Mouse (Mus musculus) myocyte (in vitro differentiated cells): ENCODE data around the gene Carnmt1. TPM values are rescaled to one million over a fixed set of nuclear protein-coding genes. Genes with fewer than 3 reads are reported as not detected.
A peak's percentile ranks its signal among the peaks of the same experiment; 100 is the strongest.

Source experiments
- H3K27me3 ChIP-seq: one replicate; pipeline ENCODE4 v1.6.1; 2011; ENCODE audit not compliant: control insufficient read depth, insufficient read depth, insufficient read length
- H3K36me3 ChIP-seq: one replicate; pipeline ENCODE4 v1.6.1; 2011; ENCODE audit not compliant: control insufficient read depth, insufficient read depth
- H3K4me2 ChIP-seq: one replicate; pipeline ENCODE4 v1.6.1; 2011; ENCODE audit warnings: low read depth, control low read depth
- H3K4me3 ChIP-seq: one replicate; pipeline ENCODE4 v1.5.1; 2011; ENCODE audit warnings: mild to moderate bottlenecking, control low read depth, moderate library complexity
- H3K79me2 ChIP-seq: one replicate; pipeline ENCODE4 v1.6.1; 2011; ENCODE audit not compliant: control insufficient read depth, insufficient read depth
- H3ac ChIP-seq: one replicate; pipeline ENCODE4 v1.6.1; 2011; ENCODE audit not compliant: control insufficient read depth, insufficient read length
- CEBPB ChIP-seq: IDR thresholded peaks from 2 replicates; pipeline ENCODE4 v1.6.1; 2011; ENCODE audit warnings: mild to moderate bottlenecking, moderate library complexity; ENCODE audit not compliant: poor library complexity, insufficient read depth, severe bottlenecking
- E2F4 ChIP-seq: IDR thresholded peaks from one replicate; pipeline ENCODE4 v1.6.1; 2011; ENCODE audit warnings: mild to moderate bottlenecking, control low read depth, moderate library complexity; ENCODE audit not compliant: insufficient read depth
- MAX ChIP-seq: IDR thresholded peaks from one replicate; pipeline ENCODE4 v1.6.1; 2011; ENCODE audit warnings: low read depth, mild to moderate bottlenecking, control low read depth
- MYOD1 ChIP-seq, 3 experiments: IDR thresholded peaks; one replicate each; pipeline ENCODE4 v1.6.1; 2011; ENCODE audit warnings: control low read depth in 2 of 3, low read depth in 2 of 3, mild to moderate bottlenecking in 2 of 3, moderate library complexity in 1 of 3; ENCODE audit not compliant: insufficient read length in 2 of 3, control insufficient read depth in 1 of 3
- MYOG ChIP-seq, 3 experiments: IDR thresholded peaks; one replicate each; pipeline ENCODE4 v1.6.1; 2011; ENCODE audit warnings: control low read depth in 2 of 3, low read depth in 2 of 3, mild to moderate bottlenecking in 2 of 3; ENCODE audit not compliant: insufficient read length in 2 of 3, control insufficient read depth in 1 of 3, insufficient read depth in 1 of 3
- POLR2A ChIP-seq: IDR thresholded peaks from one replicate; pipeline ENCODE4 v1.6.1; 2011; ENCODE audit warnings: low read depth, mild to moderate bottlenecking, control low read depth, moderate library complexity; ENCODE audit not compliant: insufficient read length
- POLR2AphosphoS2 ChIP-seq: IDR thresholded peaks from one replicate; pipeline ENCODE4 v1.6.1; 2011; ENCODE audit warnings: low read depth, control low read depth; ENCODE audit not compliant: insufficient read length
- REST ChIP-seq: IDR thresholded peaks from one replicate; pipeline ENCODE4 v1.6.1; 2011; ENCODE audit warnings: mild to moderate bottlenecking, control low read depth, moderate library complexity; ENCODE audit not compliant: insufficient read depth, insufficient read length
- SRF ChIP-seq: IDR thresholded peaks from one replicate; pipeline ENCODE4 v1.6.1; 2011; ENCODE audit warnings: low read depth; ENCODE audit not compliant: control insufficient read depth, insufficient read length
- TCF12 ChIP-seq: IDR thresholded peaks from one replicate; pipeline ENCODE4 v1.6.1; 2011; ENCODE audit warnings: mild to moderate bottlenecking, control low read depth; ENCODE audit not compliant: poor library complexity, insufficient read depth, severe bottlenecking
- TCF3 ChIP-seq: IDR thresholded peaks from one replicate; pipeline ENCODE4 v1.6.1; 2011; ENCODE audit warnings: low read depth, control low read depth; ENCODE audit not compliant: insufficient read length
- USF1 ChIP-seq: IDR thresholded peaks from one replicate; pipeline ENCODE4 v1.6.1; 2011; ENCODE audit warnings: low read depth, mild to moderate bottlenecking, control low read depth, moderate library complexity
- polyA plus RNA-seq: library from polyadenylated mRNA; unstranded; fragments of >200 nt; fragmentation: generic; extraction: Trizol; gene quantifications from one replicate; pipeline ENCODE4 v1.2.1, GENCODE M21; 2012; ENCODE audit warnings: missing spikeins

Carnmt1 gene
- 6.1 TPM for polyA plus RNA-seq

GRCm38 (mm10) chr19:18670608-18671007, at the start of gene Carnmt1:
Carnmt1 (plus strand) TSS chr19:18670764.
- Histone ChIP-seq H3K4me3 (peak within 1 kb of the TSS; percentile 46), H3K79me2 (peaks cover 45% of the 10 kb centered on the region), H3K27me3 (no peaks in the 10 kb centered on the region), H3ac (peak within 1 kb of the TSS; percentile 76), H3K36me3 (no peaks in the 10 kb centered on the region), H3K4me2 (peak within 1 kb of the TSS; percentile 96)
- TF ChIP-seq E2F4 (no peak), TCF12 (no peak), POLR2A (peak; percentile 70), CEBPB (no peak), POLR2AphosphoS2 (peak; percentile 48), MYOG (IDR thresholded peaks at IDR 0.05; ENCODE audit: control insufficient read depth in 1 of 3, insufficient read depth in 1 of 3, insufficient read length in 2 of 3, low read depth in 2 of 3) (no peak), SRF (no peak), TCF3 (no peak), MYOD1 (IDR thresholded peaks at IDR 0.05; ENCODE audit: control insufficient read depth in 1 of 3, insufficient read length in 2 of 3, low read depth in 2 of 3) (no peak), REST (no peak), USF1 (no peak), MAX (no peak)

- Histone ChIP-seq H3ac (no peak overlapping the region), H3K27me3 (no peaks in the 10 kb centered on the region), H3K4me3 (no peak overlapping the region), H3K4me2 (no peak overlapping the region), H3K79me2 (peaks cover 77% of the 10 kb centered on the region), H3K36me3 (no peaks in the 10 kb centered on the region)
- TF ChIP-seq MYOD1 (IDR thresholded peaks at IDR 0.05; ENCODE audit: control insufficient read depth in 1 of 3, insufficient read length in 2 of 3, low read depth in 2 of 3) (no peak), MYOG (IDR thresholded peaks at IDR 0.05; ENCODE audit: control insufficient read depth in 1 of 3, insufficient read depth in 1 of 3, insufficient read length in 2 of 3, low read depth in 2 of 3) (no peak), SRF (no peak), E2F4 (no peak)
These were observed 46.7 kb upstream of the Carnmt1 start for GRCm38 (mm10) chr19:18623894-18624293.

GRCm38 (mm10) chr19:18629589-18629988, 41.0 kb upstream of the Carnmt1 start:
- Histone ChIP-seq H3K27me3 (no peaks in the 10 kb centered on the region), H3K79me2 (peaks cover 61% of the 10 kb centered on the region), H3K36me3 (no peaks in the 10 kb centered on the region), H3ac (no peak overlapping the region), H3K4me2 (peak overlapping the region; percentile 64), H3K4me3 (peak overlapping the region; percentile 79)
- TF ChIP-seq SRF: no peak
- no peak for TF ChIP-seq MYOG (IDR thresholded peaks at IDR 0.05; ENCODE audit: control insufficient read depth in 1 of 3, insufficient read depth in 1 of 3, insufficient read length in 2 of 3, low read depth in 2 of 3)
- TF ChIP-seq CEBPB: no peak
- no peak for TF ChIP-seq MYOD1 (IDR thresholded peaks at IDR 0.05; ENCODE audit: control insufficient read depth in 1 of 3, insufficient read length in 2 of 3, low read depth in 2 of 3)
- TF ChIP-seq USF1: no peak
- no peak for TF ChIP-seq E2F4
- no peak for TF ChIP-seq POLR2AphosphoS2
- no peak for TF ChIP-seq POLR2A
- TF ChIP-seq TCF3: no peak
- TF ChIP-seq REST: no peak
- TF ChIP-seq TCF12: no peak
- no peak for TF ChIP-seq MAX

GRCm38 (mm10) chr19:18630221-18631119, 40.1 kb upstream of the Carnmt1 start:
- Histone ChIP-seq H3K79me2 (peaks cover 54% of the 10 kb centered on the region), H3K27me3 (no peaks in the 10 kb centered on the region), H3K4me2 (peak overlapping the region; percentile 64), H3K4me3 (peak overlapping the region; percentile 79), H3K36me3 (no peaks in the 10 kb centered on the region), H3ac (peak overlapping the region; percentile 27)
- TF ChIP-seq USF1 (no peak), POLR2AphosphoS2 (peak; percentile 30)

DNA sequence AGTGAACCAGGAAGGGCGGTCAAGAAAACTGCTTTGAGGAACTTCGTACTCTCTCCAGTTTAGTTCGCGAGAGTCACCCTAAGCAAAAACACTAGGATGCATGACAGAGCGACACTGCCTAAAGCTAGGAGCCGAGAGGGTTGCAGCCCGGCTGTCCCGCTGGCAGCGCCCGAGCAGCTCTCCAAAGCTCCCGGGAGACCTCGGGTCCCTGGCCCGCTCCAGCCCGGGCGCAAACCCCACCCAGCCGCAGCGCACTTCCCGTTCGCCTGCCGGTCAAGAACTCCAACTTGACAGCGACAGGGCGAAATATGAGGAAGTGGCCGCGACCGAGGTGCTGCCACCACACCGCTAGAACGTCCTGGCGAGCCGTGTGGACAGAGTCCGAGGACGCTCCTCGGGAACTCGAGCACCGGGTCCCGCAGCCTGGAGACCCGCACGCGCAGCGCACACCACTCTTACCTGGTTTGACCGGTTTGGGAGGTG, 39.4 kb upstream of the Carnmt1 start:
- peak overlapping the region; percentile 27 for H3ac ChIP-seq
- H3K27me3 ChIP-seq: no peaks in the 10 kb centered on the region
- TF ChIP-seq TCF3 (no peak), REST (peak; percentile 3)
- no peaks in the 10 kb centered on the region for H3K36me3 ChIP-seq
- peak overlapping the region; percentile 64 for H3K4me2 ChIP-seq
- peak overlapping the region; percentile 79 for H3K4me3 ChIP-seq
- H3K79me2 ChIP-seq: peaks cover 47% of the 10 kb centered on the region
